Mouse (Mus musculus): ENCODE results near the gene Gm13290. TPM values are rescaled to one million over a fixed set of nuclear protein-coding genes. Genes with fewer than 3 reads are reported as not detected.
"Not testable (repeated sequence)": the region's sequence is repeated elsewhere in the genome, so short reads cannot be mapped to it uniquely, and the experiment has no call there.

The Gm13290 gene
- total RNA-seq, 2 experiments from 2014 or later = not detected

GRCm38 (mm10) chr4:88780320-88780719 lies 6.7 kb downstream of the Gm13290 start:
- DNase-seq (ENCODE audit: low spot score in 2 of 2) = peak in 1 of 2 experiments; percentile 14

- not testable (repeated sequence) for DNase-seq (ENCODE audit: low spot score in 2 of 2)
These were observed 8.2 kb downstream of the Gm13290 start, which contains the start of gene Ifnz for GRCm38 (mm10) chr4:88781831-88782230. Gene Ifnz, plus strand, starts transcription at chr4:88782131.

GRCm38 (mm10) chr4:88782335-88782734 lies 8.7 kb downstream of the Gm13290 start:
- DNase-seq (ENCODE audit: low spot score in 2 of 2) = not testable (repeated sequence)

- DNase-seq (ENCODE audit: low spot score in 2 of 2) = not testable (repeated sequence)
These were observed 11.8 kb downstream of the Gm13290 start, which contains the start of gene Gm13276 for GRCm38 (mm10) chr4:88785409-88785808. Gene Gm13276, plus strand, starts transcription at chr4:88785709.

GRCm38 (mm10) chr4:88788402-88788801 lies 14.8 kb downstream of the Gm13290 start, which contains the start of gene Gm13277:
Gene Gm13277, plus strand, starts transcription at chr4:88788632.
- DNase-seq (ENCODE audit: low spot score in 2 of 2) = peak; percentile 20 to 52

- DNase-seq (ENCODE audit: low spot score in 2 of 2) = not testable (repeated sequence)
These were observed 17.6 kb downstream of the Gm13290 start, which contains the start of gene Gm13278 for GRCm38 (mm10) chr4:88791250-88791649. Gene Gm13278, plus strand, starts transcription at chr4:88791550.

- peak; percentile 51 to 63 for DNase-seq (ENCODE audit: low spot score in 2 of 2)
These were observed 20.5 kb downstream of the Gm13290 start, which contains the start of gene Gm13275 for GRCm38 (mm10) chr4:88793936-88794675. Gene Gm13275, plus strand, starts transcription at chr4:88794487.

GRCm38 (mm10) chr4:88797097-88797496 lies 23.5 kb downstream of the Gm13290 start, which contains the start of gene Gm13279:
Gene Gm13279, plus strand, starts transcription at chr4:88797397.
- not testable (repeated sequence) for DNase-seq (ENCODE audit: low spot score in 2 of 2)

- not testable (repeated sequence) for DNase-seq (ENCODE audit: low spot score in 2 of 2)
These were observed 25.7 kb downstream of the Gm13290 start, which contains the start of gene Gm13285 for GRCm38 (mm10) chr4:88799365-88799764. Gene Gm13285, plus strand, starts transcription at chr4:88799665.

- not testable (repeated sequence) for DNase-seq (ENCODE audit: low spot score in 2 of 2)
These were observed 29.3 kb downstream of the Gm13290 start, which contains the start of gene Gm13287 for GRCm38 (mm10) chr4:88802954-88803353. Gene Gm13287, plus strand, starts transcription at chr4:88803254.

GRCm38 (mm10) chr4:88805231-88805630 lies 31.6 kb downstream of the Gm13290 start, which contains the start of gene Gm13288:
Gene Gm13288, plus strand, starts transcription at chr4:88805531.
- DNase-seq (ENCODE audit: low spot score in 2 of 2) = not testable (repeated sequence)

- DNase-seq (ENCODE audit: low spot score in 2 of 2) = peak in 1 of 2 experiments; percentile 17
These were observed 32.1 kb downstream of the Gm13290 start for GRCm38 (mm10) chr4:88805761-88806160.

GRCm38 (mm10) chr4:88815928-88816327 lies 42.3 kb downstream of the Gm13290 start, which contains the start of gene Ifna7:
Gene Ifna7, plus strand, starts transcription at chr4:88816228.
- no peak for DNase-seq (ENCODE audit: low spot score in 2 of 2)

- no peak for DNase-seq (ENCODE audit: low spot score in 2 of 2)
These were observed 46.0 kb downstream of the Gm13290 start, which contains the start of gene Ifna11 for GRCm38 (mm10) chr4:88819659-88820058. Gene Ifna11, plus strand, starts transcription at chr4:88819959.

GRCm38 (mm10) chr4:88822995-88823394 lies 49.4 kb downstream of the Gm13290 start:
- DNase-seq (ENCODE audit: low spot score in 2 of 2) = no peak

Other genes with a start within 250 kb of the Gm13290 start
- not detected for gene Ifna15, start 215.6 kb upstream of the Gm13290 start, total RNA-seq (2021)
- gene Ifna14, start 202.0 kb upstream of the Gm13290 start, total RNA-seq (2021) = not detected
- not detected for gene Ifna9, start 181.4 kb upstream of the Gm13290 start, total RNA-seq (2021)
- not detected for gene Ifna12, start 170.5 kb upstream of the Gm13290 start, total RNA-seq (2021)
- not detected for gene C87499, start 139.4 kb upstream of the Gm13290 start, total RNA-seq (2021)
- gene Ifna13, start 129.4 kb upstream of the Gm13290 start, total RNA-seq (2021) = not detected
- not detected for gene Ifna16, start 96.9 kb upstream of the Gm13290 start, total RNA-seq (2021)
- gene Ifna2, start 89.9 kb upstream of the Gm13290 start, total RNA-seq (2021) = not detected
- gene Ifnab, start 82.5 kb upstream of the Gm13290 start, total RNA-seq (2021) = not detected
- gene Gm26566, start 52.0 kb upstream of the Gm13290 start, total RNA-seq (2021) = under 1 TPM in 1 of 2 experiments, not detected in 1; 0.98 TPM
- gene Klhl9, start 51.4 kb upstream of the Gm13290 start, total RNA-seq (2021) = 10 to 100 TPM; 81.9 to 94.2 TPM
- not detected for gene Gm13271, start 19.0 kb upstream of the Gm13290 start, total RNA-seq (2021)
- not detected for gene Gm13283, start 13.7 kb upstream of the Gm13290 start, total RNA-seq (2021)
- not detected for gene Gm13289, start 3.1 kb downstream of the Gm13290 start, total RNA-seq (2021)
- gene Gm13272, start 6.0 kb downstream of the Gm13290 start, total RNA-seq (2021) = not detected
- gene Ifnz, start 8.3 kb downstream of the Gm13290 start, total RNA-seq (2021) = not detected
- not detected for gene Gm13276, start 11.9 kb downstream of the Gm13290 start, total RNA-seq (2021)
- gene Gm13277, start 14.8 kb downstream of the Gm13290 start, total RNA-seq (2021) = not detected
- gene Gm13278, start 17.7 kb downstream of the Gm13290 start, total RNA-seq (2021) = not detected
- not detected for gene Gm13275, start 20.7 kb downstream of the Gm13290 start, total RNA-seq (2021)
- not detected for gene Gm13279, start 23.6 kb downstream of the Gm13290 start, total RNA-seq (2021)
- under 1 TPM; 0.37 to 0.54 TPM for gene Gm13285, start 25.8 kb downstream of the Gm13290 start, total RNA-seq (2021)
- gene Gm13287, start 29.4 kb downstream of the Gm13290 start, total RNA-seq (2021) = not detected
- not detected for gene Gm13288, start 31.7 kb downstream of the Gm13290 start, total RNA-seq (2021)
- not detected for gene Ifna7, start 42.4 kb downstream of the Gm13290 start, total RNA-seq (2021)
- gene Ifna11, start 46.1 kb downstream of the Gm13290 start, total RNA-seq (2021) = not detected
- not detected for gene Ifna6, start 53.6 kb downstream of the Gm13290 start, total RNA-seq (2021)
- not detected for gene Ifna5, start 61.7 kb downstream of the Gm13290 start, total RNA-seq (2021)
- gene Ifna4, start 68.0 kb downstream of the Gm13290 start, total RNA-seq (2021) = not detected
- gene Ifna1, start 76.3 kb downstream of the Gm13290 start, total RNA-seq (2021) = not detected
- not detected for gene Ifne, start 106.4 kb downstream of the Gm13290 start, total RNA-seq (2021)

All from gastrocnemius, postnatal 4 days (tissue).